Mouse (Mus musculus) gastrocnemius, adult 2 months (tissue): ENCODE data around the gene Tradd. TPM values are rescaled to one million over a fixed set of nuclear protein-coding genes. Genes with fewer than 3 reads are reported as not detected.

ENCODE experiments used
- DNase-seq: peaks from one replicate; pipeline ENCODE4 v3.0.0; 2022
- H3K27ac ChIP-seq: fragments of 200-600 bp; 2 replicates; pipeline ENCODE4 v1.8.1; 2022; ENCODE audit warnings: mild to moderate bottlenecking
- H3K4me3 ChIP-seq: fragments of 200-600 bp; 2 replicates; pipeline ENCODE4 v1.8.1; 2022; ENCODE audit warnings: mild to moderate bottlenecking, moderate library complexity
- CTCF ChIP-seq: fragments of 200-600 bp; IDR thresholded peaks from 2 replicates; pipeline ENCODE4 v1.8.1; 2022; ENCODE audit warnings: antibody characterized with exemption, mild to moderate bottlenecking, moderate library complexity
- intact Hi-C: fragments of 180-260 bp; cut with DNase I; formaldehyde crosslinking; loops from one replicate; pipeline ENCODE4 v1.15.1; 2025
- long read RNA-seq, 2 experiments: library from polyadenylated mRNA; stranded (forward); transcript quantifications; one replicate each; pipeline ENCODE4 v2.0.0; 2021
- total RNA-seq, 2 experiments: library from RNA; stranded (reverse); gene quantifications; 2 replicates each; pipeline ENCODE4 v1.2.3; 2021

Tradd gene
- total RNA-seq = 1 to 10 TPM; 2.4 to 2.9 TPM
- long read RNA-seq, experiment 1, partial matches to known transcripts = 0 of 6 reads
- long read RNA-seq, experiment 1, other reads (novel, unspliced or antisense) = 4 of 6 reads
- long read RNA-seq, experiment 2, partial matches to known transcripts = 0 of 6 reads
- long read RNA-seq, experiment 2, other reads (novel, unspliced or antisense) = 2 of 6 reads

DNA sequence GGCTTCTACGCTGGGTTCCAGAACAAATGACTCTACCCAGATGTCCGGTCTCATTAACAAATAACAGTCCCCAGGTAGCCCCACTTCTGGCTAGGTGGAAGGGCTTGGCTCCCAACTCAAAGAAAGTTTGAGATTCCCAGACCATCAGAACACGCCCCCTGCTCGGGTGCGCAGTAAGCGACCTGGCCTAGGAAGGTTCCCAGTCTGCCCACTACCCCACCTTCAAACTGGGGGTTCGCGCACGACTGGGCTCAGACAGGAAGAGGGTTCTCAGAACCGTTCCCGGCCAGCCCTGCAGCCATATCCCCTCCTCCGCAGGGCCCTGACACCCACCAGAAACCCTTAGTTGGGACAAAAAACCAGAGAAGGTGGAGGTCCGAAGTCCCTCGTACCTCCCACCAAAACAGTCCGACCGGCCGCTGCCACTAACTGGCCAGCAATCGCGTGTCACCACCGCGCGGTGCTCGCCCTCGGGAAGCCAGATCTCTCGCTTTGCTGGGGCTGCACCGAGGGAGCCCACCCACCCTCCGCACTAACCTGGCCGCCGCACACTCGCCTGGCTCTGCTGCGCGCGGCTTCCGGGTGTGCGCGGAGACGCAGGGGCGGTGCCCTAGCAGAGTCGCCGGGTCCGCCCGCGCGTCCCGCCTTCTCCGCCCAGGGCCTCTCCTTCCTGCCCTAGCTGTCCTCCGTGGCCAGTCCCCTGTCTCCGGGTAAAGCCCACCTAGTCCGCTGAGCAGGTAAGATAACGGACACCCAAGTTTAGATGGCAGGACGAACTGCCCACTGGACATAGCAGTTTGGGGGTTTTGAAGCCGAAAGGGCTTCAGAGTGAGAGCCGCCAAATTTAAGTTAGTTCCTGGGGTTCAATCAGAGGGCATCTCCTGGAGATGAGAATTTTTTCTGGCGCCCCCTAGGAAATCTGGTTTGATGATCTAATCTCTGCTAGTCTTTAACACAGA, at the start of gene Tradd, which contains the start of gene Fbxl8:
TSS of gene Tradd (minus strand) at position 586 of the 959 bp plus-strand sequence.
TSS of gene Fbxl8 (plus strand) at position 625 of the 959 bp plus-strand sequence.
- peak; percentile 88 for DNase-seq
- intact Hi-C loops = no loop called here
- no peak; the same call in 1 of the 2 replicates for TF ChIP-seq CTCF

DNA sequence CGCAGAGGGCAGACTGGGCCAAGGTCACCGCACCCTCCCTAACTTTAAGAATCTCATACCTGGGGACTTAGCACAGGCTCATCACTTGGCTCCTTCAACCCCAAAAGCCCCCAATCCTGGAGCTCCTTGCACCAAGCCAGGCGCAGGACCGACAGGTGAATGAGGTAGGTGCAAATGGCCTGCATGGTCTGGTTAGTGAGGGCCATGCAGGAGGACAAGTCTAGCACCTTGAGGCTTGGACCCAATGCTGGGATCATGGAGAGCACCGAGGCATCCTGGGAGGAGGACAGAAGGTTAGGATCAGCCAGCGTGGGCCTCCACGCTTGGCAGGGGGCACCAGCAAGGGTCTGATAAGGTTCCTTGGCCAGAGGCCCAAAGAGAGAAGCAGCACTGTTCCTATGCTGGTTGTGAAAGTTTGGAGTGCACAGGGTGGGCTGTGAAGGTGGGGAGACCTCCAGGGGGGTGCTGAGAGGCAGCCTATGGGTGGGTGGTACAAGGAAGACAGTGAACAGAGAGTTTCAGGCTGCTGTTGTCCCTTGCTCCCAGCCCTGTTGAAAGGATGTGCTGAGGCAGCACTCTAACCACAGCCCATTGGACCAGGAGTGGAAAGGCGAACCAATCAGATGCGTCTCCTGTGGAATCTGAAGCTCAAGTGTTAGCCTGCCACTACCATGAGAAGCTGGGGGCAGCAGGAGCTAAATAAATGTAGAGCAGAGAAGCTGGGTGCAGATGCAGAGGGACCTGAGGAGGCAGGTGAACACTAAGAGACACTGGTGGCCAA, 49.4 kb upstream of the Tradd start:
- intact Hi-C loops = no loop called here
- peak; percentile 12 for DNase-seq
- Histone ChIP-seq H3K4me3 (no peak overlapping the region), H3K27ac (no peak overlapping the region)
- no peak for TF ChIP-seq CTCF

More for the DNA sequence above, at the start of gene Tradd, which contains the start of gene Fbxl8:
- peak within 1 kb of the TSS; percentile 82 for H3K27ac ChIP-seq
- H3K4me3 ChIP-seq = peak within 1 kb of the TSS; percentile 90

- no peak for DNase-seq
- TF ChIP-seq CTCF = no peak
- no peak overlapping the region for H3K27ac ChIP-seq
- intact Hi-C loops = no loop called here
- H3K4me3 ChIP-seq = no peak overlapping the region
Measured at GRCm38 (mm10) chr8:105312891-105313481, 48.6 kb upstream of the Tradd start.

GRCm38 (mm10) chr8:105311718-105312117, 47.3 kb upstream of the Tradd start:
- DNase-seq = peak; percentile 13
- H3K27ac ChIP-seq = no peak overlapping the region
- intact Hi-C loops = no loop called here
- H3K4me3 ChIP-seq = no peak overlapping the region
- TF ChIP-seq CTCF = no peak

- intact Hi-C loops = no loop called here
- DNase-seq = peak; percentile 5
- no peak for TF ChIP-seq CTCF
- no peak overlapping the region for H3K4me3 ChIP-seq
- no peak overlapping the region for H3K27ac ChIP-seq
Measured at GRCm38 (mm10) chr8:105310118-105310517, 45.7 kb upstream of the Tradd start.

- peak; percentile 10 for DNase-seq
- H3K27ac ChIP-seq = no peak overlapping the region
- no peak overlapping the region for H3K4me3 ChIP-seq
- no peak for TF ChIP-seq CTCF
- intact Hi-C loops = no loop called here
Measured at GRCm38 (mm10) chr8:105309142-105309847, 44.9 kb upstream of the Tradd start.

GRCm38 (mm10) chr8:105308428-105308827, 44.0 kb upstream of the Tradd start:
- Histone ChIP-seq H3K27ac (no peak overlapping the region), H3K4me3 (no peak overlapping the region)
- intact Hi-C loops = no loop called here
- no peak for DNase-seq
- no peak for TF ChIP-seq CTCF

GRCm38 (mm10) chr8:105307670-105308069, 43.3 kb upstream of the Tradd start:
- no peak for TF ChIP-seq CTCF
- H3K27ac ChIP-seq = no peak overlapping the region
- DNase-seq = peak; percentile 30
- intact Hi-C loops = no loop called here
- H3K4me3 ChIP-seq = no peak overlapping the region

DNA sequence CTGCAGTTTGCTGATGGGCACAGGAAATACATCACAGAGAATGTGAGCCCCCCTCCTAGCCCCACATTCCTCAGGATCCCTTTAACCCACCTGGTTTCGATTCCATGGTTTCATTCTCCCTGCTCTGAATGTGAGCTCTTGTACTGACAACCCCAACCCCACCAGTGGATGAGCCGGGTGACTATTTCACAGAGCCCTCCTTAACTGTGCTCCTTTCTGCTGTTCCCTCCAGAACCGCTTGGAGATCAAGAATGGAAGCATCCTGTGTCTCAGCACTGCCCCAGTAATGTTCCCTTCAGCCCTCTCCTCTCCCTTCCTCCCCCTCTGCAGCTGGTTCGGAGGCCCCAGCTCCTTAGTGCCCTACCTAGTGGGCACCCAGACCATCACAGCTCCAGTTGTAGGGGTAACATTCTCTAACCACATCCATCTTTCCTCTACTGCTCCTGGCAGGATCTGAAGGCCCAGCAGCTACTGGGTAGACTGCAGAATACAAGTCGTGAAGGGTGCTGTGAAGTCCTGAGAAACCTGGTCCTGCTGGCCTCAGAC, 41.8 kb upstream of the Tradd start:
- Histone ChIP-seq H3K27ac (peak overlapping the region; percentile 78; the same call in 1 of the 2 replicates), H3K4me3 (peak overlapping the region; percentile 70)
- DNase-seq = peak; percentile 14
- intact Hi-C loops = no loop called here
- TF ChIP-seq CTCF = no peak

DNA sequence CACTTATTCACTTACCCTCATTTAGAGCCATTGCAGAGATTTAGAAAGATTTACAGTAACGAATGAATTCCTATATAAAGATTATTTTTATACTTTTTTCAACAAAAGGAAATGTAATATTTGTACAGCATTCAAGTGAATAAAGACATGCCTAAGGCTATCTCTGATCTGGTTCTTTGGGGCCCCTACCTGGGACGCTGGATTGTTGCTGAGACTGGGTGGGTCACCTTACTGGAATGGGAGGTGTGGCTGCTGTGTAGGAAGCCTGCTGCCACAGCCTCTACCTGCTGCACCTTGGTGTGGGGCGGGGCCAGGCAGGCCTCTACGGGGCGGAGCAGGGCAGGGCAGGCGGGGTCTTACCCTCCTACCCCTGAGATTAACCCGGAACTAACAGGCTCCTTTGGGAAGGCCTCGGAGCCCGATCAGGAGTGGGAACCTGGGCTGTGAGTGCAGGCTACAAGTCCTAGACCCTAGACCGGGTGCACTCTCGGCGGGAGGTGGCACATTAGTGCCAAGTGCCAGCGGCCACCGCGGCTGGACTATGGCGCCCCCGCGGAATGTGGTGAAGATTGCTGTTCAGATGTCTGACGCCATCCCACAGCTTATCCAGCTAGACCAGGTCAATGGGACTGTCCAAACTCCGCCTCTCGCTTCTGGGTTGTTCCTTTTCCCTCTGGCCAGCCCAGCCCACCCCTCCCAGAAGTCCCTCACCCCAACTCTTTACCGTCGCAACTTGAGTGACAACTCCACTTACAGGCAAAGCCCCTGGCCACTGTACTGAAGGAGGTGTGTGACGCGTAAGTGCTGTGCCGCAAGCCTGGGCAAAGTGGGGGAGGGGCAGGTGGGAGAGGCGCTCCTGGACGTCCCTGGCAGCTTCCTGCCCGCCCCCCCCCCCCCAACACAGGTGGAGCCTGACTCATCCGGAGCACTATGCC, 41.1 kb upstream of the Tradd start, which contains the start of gene Elmo3:
TSS of gene Elmo3 (plus strand) at position 391 of the 935 bp plus-strand sequence.
- intact Hi-C loops = no loop called here
- TF ChIP-seq CTCF = peak; percentile 2; the same call in 1 of the 2 replicates
- peak; percentile 62 for DNase-seq
- H3K4me3 ChIP-seq = peak within 1 kb of the TSS; percentile 70
- peak within 1 kb of the TSS; percentile 78 for H3K27ac ChIP-seq
